Mouse (Mus musculus) erythroblast, embryonic 14.5 days (primary cell): ENCODE measurements around the gene Myl9. TPM values are rescaled to one million over a fixed set of nuclear protein-coding genes. Genes with fewer than 3 reads are reported as not detected.
"Not testable (repeated sequence)": the region's sequence is repeated elsewhere in the genome, so short reads cannot be mapped to it uniquely, and the experiment has no call there.

Source experiments
- H3K27me3 ChIP-seq: 2 replicates; pipeline ENCODE4 v1.6.1; 2012; ENCODE audit warnings: inconsistent platforms; ENCODE audit not compliant: control insufficient read depth
- H3K36me3 ChIP-seq: 2 replicates; pipeline ENCODE4 v1.6.1; 2012; ENCODE audit warnings: mild to moderate bottlenecking, inconsistent platforms; ENCODE audit not compliant: control insufficient read depth
- H3K4me1 ChIP-seq: 2 replicates; pipeline ENCODE4 v1.6.1; 2012; ENCODE audit warnings: inconsistent platforms; ENCODE audit not compliant: control insufficient read depth
- H3K4me3 ChIP-seq: replicated peaks from 2 replicates; pipeline ENCODE3; 2012; ENCODE audit warnings: moderate library complexity, mild to moderate bottlenecking, inconsistent platforms
- H3K9me3 ChIP-seq: 2 replicates; pipeline ENCODE4 v1.6.1; 2012; ENCODE audit warnings: low read length, inconsistent platforms, mixed read lengths; ENCODE audit not compliant: control insufficient read depth
- GATA1 ChIP-seq: IDR thresholded peaks from 2 replicates; pipeline ENCODE4 v1.6.1; 2012; ENCODE audit warnings: low read length, inconsistent platforms, mixed read lengths
- TAL1 ChIP-seq: IDR thresholded peaks from 3 replicates; pipeline ENCODE4 v1.6.1; 2012; ENCODE audit warnings: low read length, inconsistent platforms, mixed read lengths
- polyA plus RNA-seq: library from polyadenylated mRNA; stranded (reverse); fragments of >175 nt; gene quantifications from 2 replicates; pipeline ENCODE4 v1.2.3, GENCODE M21; 2012

Myl9 gene
- polyA plus RNA-seq, 1 experiment: 0.10 TPM

DNA sequence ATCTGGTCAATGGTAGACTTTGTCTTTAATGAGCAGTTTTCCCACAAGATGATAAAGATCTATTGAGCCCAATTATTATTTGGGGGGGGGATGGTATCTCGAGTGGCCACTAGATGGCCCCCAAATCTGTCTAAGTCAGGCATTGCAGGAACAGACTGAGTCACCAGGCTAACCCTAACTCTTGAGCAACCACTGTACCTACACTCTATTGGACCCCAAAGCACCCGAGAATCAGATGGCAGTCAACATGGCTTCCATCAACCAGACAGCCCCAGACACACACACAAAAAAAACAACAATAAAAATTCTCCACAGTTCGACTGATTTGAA lies 12.5 kb downstream of the Myl9 start:
- H3K36me3 ChIP-seq: peaks cover 2% of the 10 kb centered on the region
- TF ChIP-seq TAL1 (no peak), GATA1 (no peak)
- no peaks in the 10 kb centered on the region for H3K27me3 ChIP-seq
- peaks cover 9% of the 10 kb centered on the region for H3K9me3 ChIP-seq
- peaks cover 33% of the 10 kb centered on the region for H3K4me1 ChIP-seq
- no peak overlapping the region for H3K4me3 ChIP-seq

DNA sequence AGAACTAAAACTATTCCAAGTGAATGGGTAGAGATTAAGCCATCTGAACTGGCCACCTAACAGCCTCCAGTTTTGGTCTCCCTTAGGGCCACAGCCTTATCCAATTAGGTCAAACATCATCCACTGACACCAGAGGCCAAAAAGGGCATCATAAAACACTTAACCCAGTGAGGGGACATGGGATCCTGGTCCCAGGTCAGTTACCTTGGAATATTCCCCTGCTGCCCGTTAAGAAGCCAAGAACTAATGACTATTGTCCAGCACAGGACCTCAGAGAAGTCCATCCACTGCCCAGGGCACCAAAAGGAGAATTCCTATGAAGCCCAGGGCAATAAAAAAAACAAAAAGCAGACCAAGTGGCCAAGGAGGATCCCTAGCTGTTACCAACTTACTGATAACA lies 13.6 kb downstream of the Myl9 start:
- H3K36me3 ChIP-seq: peaks cover 2% of the 10 kb centered on the region
- no peaks in the 10 kb centered on the region for H3K27me3 ChIP-seq
- no peak overlapping the region for H3K4me3 ChIP-seq
- TF ChIP-seq TAL1 (no peak), GATA1 (no peak)
- H3K9me3 ChIP-seq: peaks cover 9% of the 10 kb centered on the region
- H3K4me1 ChIP-seq: peaks cover 22% of the 10 kb centered on the region

DNA sequence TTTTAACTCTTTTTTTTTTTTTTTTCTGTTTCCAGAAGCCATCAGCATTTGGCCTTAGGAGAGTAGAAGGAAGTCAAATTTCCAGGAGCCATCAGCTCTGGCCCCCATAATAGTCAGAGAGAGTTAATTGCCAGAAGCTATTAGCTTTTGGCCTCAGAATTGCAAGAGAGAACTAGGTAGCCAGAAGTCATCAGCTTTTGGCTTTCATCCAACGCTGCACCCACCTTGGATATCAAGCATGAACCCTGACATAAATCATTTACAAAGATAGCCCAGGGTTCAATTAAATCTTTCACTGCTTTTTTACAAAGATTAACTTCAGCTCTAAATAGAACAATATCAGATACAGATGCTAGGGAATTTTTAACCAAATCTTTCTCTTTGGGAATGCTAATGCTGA lies 23.3 kb downstream of the Myl9 start:
- Histone ChIP-seq H3K4me3 (no peak overlapping the region), H3K36me3 (no peaks in the 10 kb centered on the region), H3K9me3 (peaks cover 7% of the 10 kb centered on the region), H3K4me1 (peaks cover 14% of the 10 kb centered on the region), H3K27me3 (no peaks in the 10 kb centered on the region)
- TF ChIP-seq GATA1: no peak
- no peak for TF ChIP-seq TAL1

GRCm38 (mm10) chr2:156801045-156801444 lies 25.8 kb downstream of the Myl9 start:
- H3K4me1 ChIP-seq: peaks cover 21% of the 10 kb centered on the region
- peaks cover 7% of the 10 kb centered on the region for H3K9me3 ChIP-seq
- TF ChIP-seq GATA1 (no peak), TAL1 (no peak)
- no peaks in the 10 kb centered on the region for H3K27me3 ChIP-seq
- H3K36me3 ChIP-seq: no peaks in the 10 kb centered on the region
- H3K4me3 ChIP-seq: no peak overlapping the region

GRCm38 (mm10) chr2:156802116-156802515 lies 26.9 kb downstream of the Myl9 start:
- H3K9me3 ChIP-seq, H3K36me3 ChIP-seq, H3K27me3 ChIP-seq, H3K4me3 ChIP-seq: not testable (repeated sequence)
- H3K4me1 ChIP-seq: peaks cover 21% of the 10 kb centered on the region

DNA sequence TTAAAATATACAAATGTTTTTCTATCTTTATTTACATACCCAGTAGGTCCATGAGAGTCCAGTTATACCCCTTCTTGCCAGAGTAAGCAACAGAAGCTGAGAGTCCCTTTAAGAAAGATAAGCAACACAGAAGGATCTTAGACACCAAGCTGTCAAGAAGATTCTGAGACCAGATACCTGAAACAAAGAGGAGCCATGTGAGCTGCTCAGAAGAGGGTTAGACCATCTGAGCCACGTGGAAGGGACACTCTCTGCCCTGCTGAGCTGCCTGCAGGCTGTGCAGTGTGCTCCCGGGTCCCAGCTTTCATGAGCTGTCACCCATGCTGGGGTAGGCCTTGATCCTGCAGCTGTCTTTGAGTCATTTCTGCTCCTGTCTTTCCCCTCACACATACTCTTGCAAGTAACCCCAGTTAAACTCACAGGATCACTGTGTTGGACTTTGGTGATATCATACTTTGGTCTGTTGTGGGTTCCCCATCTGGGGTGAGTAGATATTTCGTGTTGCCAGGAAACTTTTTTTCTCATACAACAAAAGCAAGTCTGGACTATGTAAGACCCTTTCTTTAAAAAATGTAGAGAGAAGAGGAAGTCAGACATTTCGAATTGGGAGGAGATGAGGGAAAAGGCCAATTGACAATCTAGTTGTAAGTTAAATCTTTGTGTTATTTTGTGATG lies 28.6 kb downstream of the Myl9 start:
- Histone ChIP-seq H3K4me3 (no peak overlapping the region), H3K27me3 (no peaks in the 10 kb centered on the region), H3K4me1 (peaks cover 21% of the 10 kb centered on the region), H3K9me3 (no peaks in the 10 kb centered on the region), H3K36me3 (no peaks in the 10 kb centered on the region)
- TF ChIP-seq TAL1 (no peak), GATA1 (no peak)

- H3K4me3 ChIP-seq: no peak overlapping the region
Observed at GRCm38 (mm10) chr2:156804589-156804988, 29.4 kb downstream of the Myl9 start.

DNA sequence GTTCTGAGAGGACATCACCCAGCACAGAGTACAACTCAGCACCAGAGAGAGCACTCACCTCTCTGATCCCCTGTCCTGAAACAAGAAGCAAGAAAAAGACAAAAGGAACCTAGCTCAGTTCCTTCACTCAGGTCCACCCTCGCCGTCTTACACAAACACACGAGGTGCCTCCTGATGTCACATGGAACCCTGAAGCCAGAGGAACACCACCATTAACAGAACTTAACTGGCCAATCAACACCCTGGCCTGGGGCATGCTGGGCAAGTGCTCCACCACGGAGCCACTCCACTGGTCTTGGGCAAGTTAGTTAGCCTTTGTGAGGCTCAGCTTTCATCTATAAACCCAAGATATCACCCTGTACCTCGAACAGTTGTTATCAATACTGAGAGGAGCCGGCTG lies 31.7 kb downstream of the Myl9 start:
- H3K9me3 ChIP-seq: no peaks in the 10 kb centered on the region
- H3K36me3 ChIP-seq: no peaks in the 10 kb centered on the region
- H3K27me3 ChIP-seq: no peaks in the 10 kb centered on the region
- no peak for TF ChIP-seq TAL1
- TF ChIP-seq GATA1: no peak
- peaks cover 21% of the 10 kb centered on the region for H3K4me1 ChIP-seq
- no peak overlapping the region for H3K4me3 ChIP-seq

More at GRCm38 (mm10) chr2:156804589-156804988, 29.4 kb downstream of the Myl9 start:
- H3K27me3 ChIP-seq: no peaks in the 10 kb centered on the region
- no peak for TF ChIP-seq GATA1
- TF ChIP-seq TAL1: no peak
- H3K9me3 ChIP-seq: no peaks in the 10 kb centered on the region
- peaks cover 21% of the 10 kb centered on the region for H3K4me1 ChIP-seq
- H3K36me3 ChIP-seq: no peaks in the 10 kb centered on the region

- Histone ChIP-seq H3K27me3 (no peaks in the 10 kb centered on the region; the same call in 1 of the 2 replicates), H3K4me1 (no peaks in the 10 kb centered on the region)
Observed at GRCm38 (mm10) chr2:156809579-156809978, 34.4 kb downstream of the Myl9 start.

GRCm38 (mm10) chr2:156810716-156811115 lies 35.5 kb downstream of the Myl9 start:
- TF ChIP-seq TAL1 (no peak), GATA1 (no peak)
- Histone ChIP-seq H3K27me3 (no peaks in the 10 kb centered on the region; the same call in 1 of the 2 replicates), H3K4me3 (no peak overlapping the region)

More at GRCm38 (mm10) chr2:156809579-156809978, 34.4 kb downstream of the Myl9 start:
- H3K36me3 ChIP-seq: no peaks in the 10 kb centered on the region
- H3K4me3 ChIP-seq: no peak overlapping the region
- H3K9me3 ChIP-seq: no peaks in the 10 kb centered on the region
- no peak for TF ChIP-seq TAL1
- TF ChIP-seq GATA1: no peak

More at GRCm38 (mm10) chr2:156810716-156811115, 35.5 kb downstream of the Myl9 start:
- Histone ChIP-seq H3K9me3 (no peaks in the 10 kb centered on the region), H3K36me3 (no peaks in the 10 kb centered on the region), H3K4me1 (no peaks in the 10 kb centered on the region)
